Mouse (Mus musculus): ENCODE data around the gene Rbp1. TPM values are rescaled to one million over a fixed set of nuclear protein-coding genes. Genes with fewer than 3 reads are reported as not detected.

Rbp1 gene
- 25.5 and 29.8 TPM in 2 replicates for polyA plus RNA-seq (2016; fragmentation: Nextera tagmentation; extraction: Ambion mirVana)

DNA sequence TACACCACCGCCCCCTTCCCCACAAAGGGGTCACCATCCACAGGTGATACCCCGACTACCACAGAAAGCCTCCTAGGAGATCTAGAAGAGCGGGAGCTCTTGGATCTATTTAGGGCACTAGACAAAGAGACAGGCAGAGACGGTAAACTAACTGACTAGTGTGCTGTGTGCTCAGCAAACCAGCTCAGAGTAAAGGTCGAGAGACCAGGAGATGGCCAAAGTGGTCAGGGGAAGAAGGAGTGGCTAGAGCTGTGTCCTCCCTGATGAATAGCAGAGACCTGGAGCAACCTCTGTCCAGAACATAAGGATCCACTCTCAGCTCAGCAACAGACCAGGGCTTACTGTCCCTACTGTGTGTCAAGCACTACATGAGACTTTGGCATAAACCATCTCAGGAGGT, at the start of gene Rbp1:
Rbp1 (plus strand) TSS at position 306 of the 400 bp plus-strand sequence.
- Histone ChIP-seq H3K9me3 (replicated peaks) (no peaks in the 10 kb centered on the region), H3K27ac (replicated peaks) (no peak within 1 kb of the TSS), H3K4me3 (no peak within 1 kb of the TSS), H3K36me3 (no peaks in the 10 kb centered on the region), H3K4me1 (peaks cover 39% of the 10 kb centered on the region), H3K27me3 (ENCODE audit: low read depth, poor library complexity, severe bottlenecking) (peaks cover 72% of the 10 kb centered on the region)
- DNase-seq (ENCODE audit: low spot score), result no peak
- 84% methylated on average over 5 of the region's 5 CpGs for WGBS

DNA sequence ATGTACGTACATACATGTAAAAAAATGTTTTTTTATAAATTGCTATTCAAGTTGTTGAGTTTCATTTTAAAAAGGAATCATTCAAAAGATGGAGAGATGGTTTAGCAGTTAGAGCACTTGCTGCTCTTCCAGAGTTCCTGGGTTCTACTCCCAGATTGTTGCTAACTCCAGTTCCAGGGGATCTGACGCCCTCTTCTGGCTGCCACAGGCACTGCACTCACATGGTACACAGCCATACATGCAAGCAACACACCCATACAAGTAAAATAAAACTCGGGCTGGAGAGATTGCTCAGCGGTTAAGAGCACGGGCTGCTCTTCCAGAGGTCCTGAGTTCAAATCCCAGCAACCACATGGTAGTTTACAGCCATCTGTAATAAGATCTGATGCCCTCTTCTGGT, 49.4 kb upstream of the Rbp1 start:
- Histone ChIP-seq H3K4me1 (peaks cover 25% of the 10 kb centered on the region), H3K4me3 (no peak overlapping the region), H3K27me3 (ENCODE audit: low read depth, poor library complexity, severe bottlenecking) (peaks cover 10% of the 10 kb centered on the region; the same call in 1 of the 2 replicates), H3K9me3 (replicated peaks) (no peaks in the 10 kb centered on the region), H3K36me3 (no peaks in the 10 kb centered on the region), H3K27ac (replicated peaks) (no peak overlapping the region)
- 91% methylated on average over 5 of the region's 5 CpGs for WGBS
- DNase-seq (ENCODE audit: low spot score), result no peak

DNA sequence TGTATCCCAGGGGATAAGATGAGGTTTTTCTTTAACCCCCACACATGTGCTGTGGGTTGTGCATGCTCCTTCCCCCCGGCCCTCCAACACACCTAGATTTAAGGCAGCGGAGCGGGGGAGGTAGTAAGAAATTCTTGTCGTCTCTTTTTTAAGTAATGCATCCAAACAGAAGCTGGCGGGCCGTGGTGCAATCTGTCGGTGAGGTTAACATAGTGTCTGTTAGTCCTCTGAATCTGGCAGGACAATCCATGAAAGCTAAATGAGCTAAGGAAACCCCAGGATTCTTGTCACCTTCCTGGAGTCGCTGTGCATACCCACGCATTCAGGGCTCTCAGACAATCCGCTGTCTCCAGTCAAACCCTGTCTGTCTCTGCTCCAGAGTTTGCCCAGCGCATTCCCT, 47.9 kb upstream of the Rbp1 start:
- peaks cover 28% of the 10 kb centered on the region for H3K4me1 ChIP-seq
- DNase-seq (ENCODE audit: low spot score), result no peak
- WGBS, result 87% methylated on average over 11 of the region's 11 CpGs
- H3K36me3 ChIP-seq, result no peaks in the 10 kb centered on the region
- peaks cover 10% of the 10 kb centered on the region; the same call in 1 of the 2 replicates for H3K27me3 ChIP-seq (ENCODE audit: low read depth, poor library complexity, severe bottlenecking)
- H3K27ac ChIP-seq (replicated peaks), result no peak overlapping the region
- H3K9me3 ChIP-seq (replicated peaks), result no peaks in the 10 kb centered on the region
- no peak overlapping the region for H3K4me3 ChIP-seq

DNA sequence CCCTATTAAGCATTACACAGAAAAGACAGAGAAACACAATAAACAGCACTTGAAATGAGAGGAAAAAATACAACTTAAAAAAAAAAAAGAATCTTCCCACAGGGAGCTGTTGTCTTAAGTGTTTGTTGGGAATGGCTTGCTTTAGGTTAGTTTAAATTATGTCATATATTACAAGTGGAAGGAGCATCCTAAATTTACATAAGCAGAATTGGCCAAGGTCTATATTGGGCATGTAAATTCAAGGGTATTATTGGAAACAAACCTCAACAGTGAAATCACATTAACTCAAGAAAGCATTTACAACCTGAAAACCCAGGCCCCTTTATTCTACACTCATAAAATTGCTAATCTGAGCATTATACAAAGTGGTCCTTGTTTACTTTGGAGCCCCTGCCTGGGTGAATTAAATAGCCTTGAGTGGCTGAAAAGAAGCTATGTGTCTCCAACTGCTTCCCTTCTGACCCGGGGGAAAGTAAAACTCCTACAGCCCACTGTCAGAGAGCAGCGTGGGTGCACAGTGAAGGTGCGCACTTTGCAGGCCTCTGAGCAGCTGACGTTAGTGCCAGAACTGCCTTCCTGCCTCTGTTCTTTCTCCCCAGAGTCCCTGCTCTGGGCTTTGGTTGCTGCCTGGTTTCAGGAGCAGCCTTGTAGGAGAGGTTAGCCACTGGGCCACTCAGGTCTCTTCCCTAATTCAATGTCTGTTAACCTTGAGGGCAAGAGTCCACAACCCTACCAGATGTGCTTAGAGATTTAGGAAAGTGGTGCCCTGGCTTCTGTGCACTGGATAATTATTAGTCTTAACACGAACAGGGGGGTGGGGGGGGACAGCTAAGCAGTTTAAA, 47.2 kb upstream of the Rbp1 start:
- 43% methylated on average over 5 of the region's 5 CpGs for WGBS
- Histone ChIP-seq H3K36me3 (no peaks in the 10 kb centered on the region), H3K4me3 (no peak overlapping the region), H3K4me1 (peaks cover 25% of the 10 kb centered on the region), H3K27me3 (ENCODE audit: low read depth, poor library complexity, severe bottlenecking) (peaks cover 10% of the 10 kb centered on the region; the same call in 1 of the 2 replicates), H3K27ac (replicated peaks) (no peak overlapping the region), H3K9me3 (replicated peaks) (no peaks in the 10 kb centered on the region)
- DNase-seq (ENCODE audit: low spot score), result no peak

DNA sequence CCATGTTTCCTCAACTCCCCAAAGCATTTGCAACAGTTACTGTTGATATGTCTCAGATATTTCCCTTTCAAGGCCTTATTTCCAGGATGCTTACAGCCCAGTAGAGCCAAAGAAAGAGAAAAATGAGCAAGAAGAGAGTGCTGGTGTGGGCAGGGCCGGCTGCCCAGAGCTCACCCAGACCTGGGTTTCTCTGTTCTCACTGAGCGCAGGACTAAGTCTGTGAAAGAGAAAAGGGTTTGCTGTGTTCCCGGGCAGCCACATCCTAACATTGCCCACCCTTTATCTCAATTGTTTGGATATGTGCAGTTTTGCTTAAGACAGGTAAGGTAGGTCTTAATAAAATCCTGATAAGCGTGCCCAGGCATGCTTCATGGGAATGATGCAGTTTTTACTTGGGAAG, 43.0 kb upstream of the Rbp1 start:
- no peaks in the 10 kb centered on the region for H3K9me3 ChIP-seq (replicated peaks)
- H3K27ac ChIP-seq (replicated peaks), result no peak overlapping the region
- no peak overlapping the region for H3K4me3 ChIP-seq
- peaks cover 10% of the 10 kb centered on the region; the same call in 1 of the 2 replicates for H3K27me3 ChIP-seq (ENCODE audit: low read depth, poor library complexity, severe bottlenecking)
- 69% methylated on average over 4 of the region's 4 CpGs for WGBS
- no peaks in the 10 kb centered on the region for H3K36me3 ChIP-seq
- peaks cover 23% of the 10 kb centered on the region for H3K4me1 ChIP-seq
- no peak for DNase-seq (ENCODE audit: low spot score)

DNA sequence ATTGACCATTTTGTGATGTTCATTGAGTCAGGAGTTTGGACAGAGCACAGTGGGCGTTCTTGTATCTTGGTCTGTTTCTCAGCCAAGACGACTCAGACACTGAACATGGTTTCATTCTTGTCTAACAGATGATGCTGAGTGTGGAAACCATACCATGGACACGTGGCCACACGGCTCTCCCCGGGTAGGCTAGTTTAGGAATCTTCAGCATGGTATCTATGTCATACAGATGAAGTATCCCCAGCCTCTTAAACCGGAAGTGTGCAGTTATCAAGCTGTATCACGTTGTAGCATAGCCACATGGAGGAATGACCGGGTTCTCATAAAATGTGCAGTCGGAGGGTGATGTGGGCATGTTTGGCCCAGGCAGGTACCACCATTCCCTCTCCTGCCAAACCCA, 42.2 kb upstream of the Rbp1 start:
- WGBS, result 94% methylated on average over 9 of the region's 9 CpGs
- H3K4me1 ChIP-seq, result peaks cover 15% of the 10 kb centered on the region
- no peak overlapping the region for H3K4me3 ChIP-seq

DNA sequence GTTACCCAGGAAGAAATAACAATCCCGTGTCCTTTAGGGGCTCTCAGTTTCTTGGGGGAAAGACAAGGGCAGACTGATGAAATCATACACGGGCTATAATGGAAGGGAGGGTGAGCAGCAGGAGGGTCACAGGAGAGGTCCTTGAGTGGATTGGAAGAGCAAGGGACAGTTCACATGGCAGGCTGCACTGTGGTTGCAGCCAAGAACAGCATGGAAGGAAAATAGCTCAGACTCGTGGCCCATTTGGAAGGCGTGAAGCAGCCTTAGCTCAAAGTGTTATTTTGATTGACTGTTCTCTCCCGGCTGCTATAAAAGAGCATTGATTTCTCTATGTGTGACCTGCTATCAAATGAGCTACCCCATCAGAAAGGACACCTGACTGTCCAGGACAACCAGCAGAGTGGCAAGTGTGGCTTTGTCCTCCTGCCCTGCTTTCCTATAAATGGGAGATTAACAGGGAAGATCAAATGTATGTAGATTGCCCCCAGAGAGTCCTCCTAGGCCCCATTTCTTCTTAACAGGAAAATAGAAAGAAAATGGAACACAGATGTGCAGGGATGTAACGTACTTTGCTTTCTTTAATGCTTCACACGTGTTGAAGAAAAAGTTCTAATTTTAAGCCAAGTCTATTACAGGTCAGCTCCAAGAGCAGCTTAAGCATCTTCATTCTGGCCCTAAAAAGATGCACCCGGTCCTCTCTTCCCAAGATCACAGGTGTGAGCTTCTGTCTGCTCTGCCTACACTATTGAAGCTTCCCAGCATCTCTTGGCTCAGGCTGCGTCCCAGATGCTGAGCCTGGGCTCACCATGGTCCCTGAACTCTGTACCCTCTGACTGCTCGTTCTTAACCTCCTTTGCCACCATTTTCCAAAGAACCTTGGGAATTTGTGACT, 34.8 kb upstream of the Rbp1 start:
- no peaks in the 10 kb centered on the region for H3K4me1 ChIP-seq
- H3K4me3 ChIP-seq, result no peak overlapping the region
- no peaks in the 10 kb centered on the region for H3K36me3 ChIP-seq
- no peaks in the 10 kb centered on the region for H3K9me3 ChIP-seq (replicated peaks)
- WGBS, result 85% methylated on average over 10 of the region's 10 CpGs
- H3K27me3 ChIP-seq (ENCODE audit: low read depth, poor library complexity, severe bottlenecking), result no peaks in the 10 kb centered on the region
- no peak overlapping the region for H3K27ac ChIP-seq (replicated peaks)
- no peak for DNase-seq (ENCODE audit: low spot score)

More for the DNA sequence above, 42.2 kb upstream of the Rbp1 start:
- no peaks in the 10 kb centered on the region for H3K36me3 ChIP-seq
- H3K27ac ChIP-seq (replicated peaks), result no peak overlapping the region
- no peaks in the 10 kb centered on the region for H3K9me3 ChIP-seq (replicated peaks)
- H3K27me3 ChIP-seq (ENCODE audit: low read depth, poor library complexity, severe bottlenecking), result peaks cover 10% of the 10 kb centered on the region; the same call in 1 of the 2 replicates
- DNase-seq (ENCODE audit: low spot score), result no peak

DNA sequence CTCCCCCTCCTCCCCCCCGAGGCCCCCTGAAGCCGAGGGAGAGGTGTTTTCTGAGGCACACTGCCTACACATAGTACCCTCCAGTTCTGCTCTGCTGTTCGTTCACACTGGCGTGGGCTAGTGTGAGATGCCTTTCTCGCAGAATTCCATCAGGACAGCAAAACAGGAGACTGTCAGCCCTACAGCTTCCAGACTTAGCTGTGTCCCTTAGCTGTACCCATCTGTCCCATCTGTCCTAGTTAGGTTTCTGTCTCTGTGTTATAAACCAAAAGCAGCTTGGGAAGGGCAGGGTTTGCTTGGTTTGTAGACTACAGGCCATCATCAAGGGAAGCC, 34.2 kb upstream of the Rbp1 start:
- DNase-seq (ENCODE audit: low spot score), result no peak
- H3K27ac ChIP-seq (replicated peaks), result no peak overlapping the region
- no peak overlapping the region for H3K4me3 ChIP-seq
- 76% methylated on average over 5 of the region's 5 CpGs for WGBS
- H3K27me3 ChIP-seq (ENCODE audit: low read depth, poor library complexity, severe bottlenecking), result no peaks in the 10 kb centered on the region
- H3K4me1 ChIP-seq, result no peaks in the 10 kb centered on the region
- H3K9me3 ChIP-seq (replicated peaks), result no peaks in the 10 kb centered on the region
- no peaks in the 10 kb centered on the region for H3K36me3 ChIP-seq

DNA sequence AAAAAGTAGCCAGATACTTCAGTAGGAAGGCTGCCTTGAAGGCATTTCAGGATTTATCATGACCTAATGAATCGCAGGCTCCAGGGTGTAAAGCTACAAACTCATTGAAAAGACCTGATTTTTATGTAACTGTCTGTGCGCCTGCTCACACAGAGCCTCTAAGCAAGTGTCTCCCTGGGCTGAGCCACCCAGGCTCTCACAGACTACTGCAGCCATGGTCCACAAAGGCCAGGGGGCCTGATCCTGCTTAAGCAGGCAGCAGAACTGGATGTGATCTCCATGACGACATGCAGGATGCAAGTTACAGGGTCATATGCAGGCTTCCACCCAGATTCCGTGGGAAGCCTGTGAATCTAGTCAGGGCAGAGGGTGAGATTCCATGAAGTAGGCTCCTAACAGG, 29.3 kb upstream of the Rbp1 start:
- 85% methylated on average over 4 of the region's 4 CpGs for WGBS
- H3K4me1 ChIP-seq, result no peaks in the 10 kb centered on the region
- no peak overlapping the region for H3K4me3 ChIP-seq
- DNase-seq (ENCODE audit: low spot score), result no peak
- H3K9me3 ChIP-seq (replicated peaks), result no peaks in the 10 kb centered on the region
- H3K36me3 ChIP-seq, result no peaks in the 10 kb centered on the region
- H3K27me3 ChIP-seq (ENCODE audit: low read depth, poor library complexity, severe bottlenecking), result no peaks in the 10 kb centered on the region
- no peak overlapping the region for H3K27ac ChIP-seq (replicated peaks)

DNA sequence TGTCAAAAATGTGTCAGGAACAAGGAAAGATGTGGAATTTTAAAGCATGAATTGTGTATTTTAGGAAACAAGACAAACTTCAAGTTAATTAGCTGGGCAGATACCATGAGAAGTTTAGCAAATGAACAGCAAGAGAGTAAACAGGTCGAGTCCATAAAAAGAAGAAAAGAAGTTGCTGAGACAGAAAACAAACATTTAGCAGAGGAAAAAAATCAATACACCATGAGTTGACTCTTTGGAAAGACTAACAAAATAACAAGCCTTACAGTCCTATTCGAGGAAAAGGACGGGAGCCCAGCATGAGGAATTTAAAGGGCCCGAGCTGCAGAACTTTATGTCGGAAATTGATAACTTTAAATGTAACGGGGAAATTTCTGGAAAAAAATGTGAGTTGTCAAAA, 25.6 kb upstream of the Rbp1 start:
- Histone ChIP-seq H3K36me3 (no peaks in the 10 kb centered on the region), H3K9me3 (replicated peaks) (no peaks in the 10 kb centered on the region), H3K4me3 (no peak overlapping the region), H3K27ac (replicated peaks) (no peak overlapping the region), H3K27me3 (ENCODE audit: low read depth, poor library complexity, severe bottlenecking) (no peaks in the 10 kb centered on the region), H3K4me1 (no peaks in the 10 kb centered on the region)
- WGBS, result 91% methylated on average over 6 of the region's 6 CpGs
- DNase-seq (ENCODE audit: low spot score), result no peak

DNA sequence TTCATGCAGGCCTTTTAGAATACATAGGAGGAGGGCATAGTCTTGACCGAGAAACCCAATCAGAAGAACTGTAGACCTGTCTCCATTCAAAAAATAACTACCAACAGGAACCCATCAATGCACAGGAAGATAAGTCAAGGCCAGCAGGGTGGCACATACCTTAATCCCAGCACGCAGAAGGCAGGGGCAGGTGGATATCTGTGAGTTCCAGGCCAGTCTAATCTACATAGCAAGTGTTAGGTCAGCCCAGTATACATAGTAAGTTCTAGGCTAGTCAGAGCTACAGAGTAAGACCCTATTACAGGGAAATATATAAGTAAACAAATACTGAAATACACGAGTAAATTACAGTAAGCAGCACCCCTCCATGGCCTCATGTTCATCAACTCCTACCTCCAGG, 24.9 kb upstream of the Rbp1 start:
- WGBS, result 85% methylated on average over 3 of the region's 3 CpGs
- H3K36me3 ChIP-seq, result no peaks in the 10 kb centered on the region
- H3K4me1 ChIP-seq, result no peaks in the 10 kb centered on the region
- no peak overlapping the region for H3K4me3 ChIP-seq
- H3K27ac ChIP-seq (replicated peaks), result no peak overlapping the region
- DNase-seq (ENCODE audit: low spot score), result no peak
- H3K27me3 ChIP-seq (ENCODE audit: low read depth, poor library complexity, severe bottlenecking), result no peaks in the 10 kb centered on the region
- H3K9me3 ChIP-seq (replicated peaks), result no peaks in the 10 kb centered on the region

DNA sequence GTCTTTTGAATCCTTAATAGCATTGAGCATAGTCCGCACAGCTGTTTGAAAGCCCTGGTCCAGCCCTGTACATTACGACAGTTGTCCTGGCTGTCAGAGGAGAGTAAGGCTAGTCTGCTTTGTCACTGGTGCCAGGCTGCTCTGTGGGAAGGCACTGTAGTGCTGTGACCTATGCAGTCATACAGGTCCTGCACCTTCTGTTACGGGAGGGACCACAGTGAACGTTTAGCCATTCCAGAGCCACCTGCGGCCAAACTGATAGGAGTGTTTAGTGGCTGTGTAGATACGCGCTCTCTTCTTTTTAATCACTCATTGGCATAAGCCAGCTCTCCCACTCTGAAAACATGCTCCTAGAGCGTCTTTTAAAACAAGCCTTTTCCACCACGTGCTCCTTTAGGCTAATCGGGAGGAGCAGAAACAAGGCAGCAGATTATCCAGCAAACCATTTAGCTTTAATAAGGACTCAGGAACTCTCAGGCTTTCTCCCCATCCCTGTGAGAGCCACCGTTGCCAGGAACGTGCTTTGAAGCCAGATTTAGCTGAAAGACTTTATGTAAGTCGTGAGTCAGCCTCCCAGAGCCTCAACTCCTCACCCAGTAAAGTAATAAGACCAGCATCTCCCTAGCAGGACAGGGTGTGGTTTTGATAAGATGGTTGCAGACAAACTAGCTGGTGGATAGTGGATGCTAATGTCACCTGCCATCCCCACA, 22.4 kb upstream of the Rbp1 start:
- no peaks in the 10 kb centered on the region for H3K4me1 ChIP-seq
- H3K36me3 ChIP-seq, result no peaks in the 10 kb centered on the region
- 77% methylated on average over 13 of the region's 13 CpGs for WGBS
- no peaks in the 10 kb centered on the region for H3K9me3 ChIP-seq (replicated peaks)
- H3K27me3 ChIP-seq (ENCODE audit: low read depth, poor library complexity, severe bottlenecking), result no peaks in the 10 kb centered on the region
- H3K4me3 ChIP-seq, result no peak overlapping the region
- H3K27ac ChIP-seq (replicated peaks), result no peak overlapping the region
- no peak for DNase-seq (ENCODE audit: low spot score)
